Mouse (Mus musculus) forebrain, embryonic 15.5 days (tissue): Measurements from ENCODE around the gene Cdh23. TPM values are rescaled to one million over a fixed set of nuclear protein-coding genes. Genes with fewer than 3 reads are reported as not detected.

Source experiments
- ATAC-seq: fragments of 200-750 bp; cut with Nextera tagmentation; replicated peaks from 2 replicates; pipeline ENCODE4 v1.8.0; 2017; ENCODE audit warnings: mild to moderate bottlenecking, moderate TSS enrichment, moderate library complexity
- H3K27ac ChIP-seq: fragments of 300-500 bp; sonication (generic); replicated peaks from 2 replicates; pipeline ENCODE4 v1.5.1; 2015; ENCODE audit warnings: mild to moderate bottlenecking, inconsistent platforms
- H3K27me3 ChIP-seq: fragments of 300-500 bp; sonication (generic); 2 replicates; pipeline ENCODE4 v1.6.1; 2015; ENCODE audit warnings: inconsistent platforms
- H3K36me3 ChIP-seq: fragments of 300-500 bp; sonication (generic); 2 replicates; pipeline ENCODE4 v1.6.1; 2015; ENCODE audit warnings: mild to moderate bottlenecking, inconsistent platforms
- H3K4me1 ChIP-seq: fragments of 300-500 bp; sonication (generic); 2 replicates; pipeline ENCODE4 v1.6.1; 2015; ENCODE audit warnings: inconsistent platforms
- H3K4me2 ChIP-seq: fragments of 300-500 bp; sonication (generic); replicated peaks from 2 replicates; pipeline ENCODE4 v1.6.1; 2015; ENCODE audit warnings: mild to moderate bottlenecking, inconsistent platforms
- H3K4me3 ChIP-seq: fragments of 300-500 bp; sonication (generic); 2 replicates; pipeline ENCODE4 v1.5.1; 2015; ENCODE audit warnings: mild to moderate bottlenecking, inconsistent platforms
- H3K9ac ChIP-seq: fragments of 300-500 bp; sonication (generic); replicated peaks from 2 replicates; pipeline ENCODE4 v1.6.1; 2015; ENCODE audit warnings: mild to moderate bottlenecking, inconsistent platforms
- H3K9me3 ChIP-seq: fragments of 300-500 bp; sonication (generic); 2 replicates; pipeline ENCODE4 v1.6.1; 2016; ENCODE audit warnings: inconsistent platforms
- WGBS: fragments of 180-500 bp; shearing (Covaris S2); methylation state at CpG from one replicate; pipeline ENCODE4 v1.1.7; 2015; ENCODE audit warnings: mixed read lengths; 5-methylcytosine and 5-hydroxymethylcytosine counted together
- polyA plus RNA-seq: library from polyadenylated mRNA; unstranded; fragments of >200 nt; fragmentation: Nextera tagmentation; extraction: Ambion mirVana; gene quantifications from 2 replicates; pipeline ENCODE4 v1.2.1, GENCODE M21; 2015

The Cdh23 gene
- polyA plus RNA-seq, 1 experiment from 2014 or later = 1.2 TPM

DNA sequence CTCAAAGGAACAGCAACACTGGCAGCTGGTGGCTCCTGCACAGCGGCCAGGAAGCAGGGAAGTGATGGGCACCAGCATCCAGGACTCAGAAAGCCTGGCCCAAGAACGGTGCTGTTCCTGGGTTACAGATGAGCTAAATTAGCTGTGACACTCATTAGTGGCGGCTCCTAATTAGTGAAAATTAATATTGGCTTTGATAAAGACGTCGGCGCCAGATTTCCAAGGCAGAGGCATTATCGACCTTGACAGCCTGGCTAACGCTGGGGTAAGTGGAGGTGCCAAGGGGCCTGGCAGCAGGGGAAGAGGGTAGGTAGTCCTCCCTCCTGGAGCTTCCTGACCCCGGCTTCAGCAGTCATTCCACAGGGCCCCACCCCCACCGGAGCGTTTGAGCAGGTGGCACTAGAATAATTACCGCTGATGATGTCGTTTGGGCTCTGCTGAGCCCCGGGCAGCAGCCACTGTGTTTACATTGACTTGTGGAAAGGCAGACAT lies 72.0 kb downstream of the Cdh23 start:
- Histone ChIP-seq H3K4me2 (0 out of 2 replicates have a peak overlapping the region, but pooled peaks have one; percentile 8), H3K27me3 (no peaks in the 10 kb centered on the region), H3K4me3 (no peak overlapping the region), H3K4me1 (peaks cover 18% of the 10 kb centered on the region), H3K27ac (peak overlapping the region; percentile 40), H3K9me3 (0 out of 2 replicates have a peak, but pooled peaks cover under 1% of the 10 kb centered on the region), H3K36me3 (no peaks in the 10 kb centered on the region), H3K9ac (0 out of 2 replicates have a peak overlapping the region, but pooled peaks have one; percentile 15)
- 16% methylated on average over 14 of the region's 14 CpGs for WGBS
- ATAC-seq = peak; percentile 84

DNA sequence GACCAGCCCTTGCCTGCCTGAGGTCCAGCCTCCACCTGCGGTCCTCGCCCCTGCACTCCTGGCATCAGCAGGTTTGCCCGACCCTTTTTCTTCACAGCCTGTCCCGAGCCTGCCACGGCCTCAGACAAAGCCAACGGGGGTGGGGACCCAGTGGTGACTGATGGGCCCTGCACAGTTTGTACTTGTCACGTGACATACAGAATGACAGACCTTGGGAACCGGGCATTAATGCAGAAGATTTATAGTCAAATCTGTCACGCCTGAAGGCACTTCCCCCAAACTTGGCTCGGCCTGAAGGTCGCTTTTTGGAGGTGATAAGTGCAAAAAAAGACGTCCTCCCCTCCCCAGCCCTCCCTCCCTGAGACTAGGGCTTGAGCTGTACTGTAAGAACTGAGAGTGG lies 73.5 kb downstream of the Cdh23 start:
- no peaks in the 10 kb centered on the region for H3K27me3 ChIP-seq
- H3K9ac ChIP-seq = no peak overlapping the region
- H3K4me3 ChIP-seq = no peak overlapping the region
- no peak overlapping the region for H3K4me2 ChIP-seq
- H3K4me1 ChIP-seq = peaks cover 18% of the 10 kb centered on the region
- H3K9me3 ChIP-seq = no peaks in the 10 kb centered on the region
- H3K27ac ChIP-seq = no peak overlapping the region
- ATAC-seq = no peak
- H3K36me3 ChIP-seq = no peaks in the 10 kb centered on the region
- 77% methylated on average over 12 of the region's 12 CpGs for WGBS

DNA sequence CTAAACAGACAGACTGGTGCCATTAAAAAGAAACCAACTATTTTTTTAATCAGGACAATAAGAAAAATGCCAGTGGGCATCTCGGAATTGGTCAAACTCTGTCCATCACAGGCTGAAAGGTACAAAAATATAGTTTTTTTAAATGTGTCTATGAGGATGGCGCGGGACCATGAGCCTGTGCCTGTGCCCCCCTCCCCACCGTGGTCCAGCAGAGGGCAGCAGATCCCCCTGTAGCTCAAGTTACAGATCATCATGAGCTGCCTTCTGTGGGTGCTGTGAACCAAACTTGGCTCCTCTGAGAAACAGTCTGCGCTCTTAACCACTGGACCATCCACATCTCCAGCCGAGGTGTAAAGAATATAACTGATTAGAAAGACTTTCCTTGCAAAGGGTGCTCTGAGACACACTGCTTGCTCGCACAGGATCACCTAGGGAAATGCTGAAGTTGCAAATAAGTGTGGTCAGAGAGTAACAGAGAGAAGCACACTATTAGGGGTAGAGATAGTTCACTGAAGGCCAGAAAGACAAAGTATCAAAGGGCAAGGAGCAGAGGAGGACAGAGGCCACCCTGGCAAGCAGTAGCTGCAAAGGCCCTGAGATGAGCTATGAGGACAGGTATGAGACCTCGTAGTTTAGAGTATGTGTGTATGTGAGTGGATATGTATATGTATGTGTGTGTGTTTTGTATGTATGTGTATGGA lies 74.7 kb downstream of the Cdh23 start:
- ATAC-seq = no peak
- Histone ChIP-seq H3K9ac (no peak overlapping the region), H3K27me3 (no peaks in the 10 kb centered on the region), H3K27ac (no peak overlapping the region), H3K36me3 (no peaks in the 10 kb centered on the region), H3K4me3 (no peak overlapping the region), H3K4me1 (peaks cover 18% of the 10 kb centered on the region), H3K4me2 (no peak overlapping the region), H3K9me3 (no peaks in the 10 kb centered on the region)
- 91% methylated on average over 8 of the region's 8 CpGs for WGBS

DNA sequence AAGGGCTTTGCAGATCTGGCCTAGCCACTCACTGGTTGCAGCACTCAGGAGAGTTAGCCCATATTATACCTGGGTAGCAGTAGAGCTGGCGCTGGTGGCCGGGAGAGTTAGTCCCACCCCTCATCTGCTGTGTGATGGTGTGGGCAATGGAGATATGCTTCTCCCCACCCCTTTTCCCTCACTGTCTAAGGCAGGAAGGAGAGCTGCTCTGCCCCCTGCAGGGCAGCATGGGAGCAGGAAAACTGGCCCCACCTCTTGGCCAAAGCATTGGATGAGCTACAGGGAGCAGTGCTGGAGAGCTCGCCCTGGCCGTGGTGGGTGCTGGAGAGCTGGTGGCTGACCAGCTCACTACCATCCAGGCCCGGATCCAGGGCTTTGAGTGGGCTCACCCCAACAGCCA lies 80.4 kb downstream of the Cdh23 start:
- no peaks in the 10 kb centered on the region for H3K9me3 ChIP-seq
- no peak overlapping the region for H3K27ac ChIP-seq
- H3K36me3 ChIP-seq = no peaks in the 10 kb centered on the region
- H3K4me3 ChIP-seq = no peak overlapping the region
- no peaks in the 10 kb centered on the region for H3K27me3 ChIP-seq
- ATAC-seq = no peak
- H3K4me2 ChIP-seq = no peak overlapping the region
- 67% methylated on average over 5 of the region's 5 CpGs for WGBS
- H3K9ac ChIP-seq = no peak overlapping the region
- H3K4me1 ChIP-seq = no peaks in the 10 kb centered on the region

DNA sequence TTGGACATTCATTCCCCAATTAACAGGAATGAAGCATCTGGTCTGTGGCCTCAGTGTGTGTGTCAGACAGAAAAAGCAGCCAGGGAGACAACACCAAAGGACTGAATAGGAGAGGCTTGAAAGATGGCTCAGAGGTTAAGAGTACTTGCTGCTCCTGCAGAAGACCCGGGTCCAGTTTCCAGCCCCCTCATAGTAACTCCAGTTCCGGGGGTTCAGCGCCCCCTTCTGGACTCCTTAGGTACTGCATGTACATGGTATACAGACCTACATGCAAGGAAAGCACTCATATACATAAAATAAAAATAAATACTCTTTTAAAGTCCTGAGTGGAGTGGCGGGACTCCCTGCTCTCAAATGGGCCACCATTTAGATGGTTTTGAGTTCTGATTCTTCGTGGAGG lies 83.4 kb downstream of the Cdh23 start:
- no peaks in the 10 kb centered on the region for H3K9me3 ChIP-seq
- no peak overlapping the region for H3K27ac ChIP-seq
- 32% methylated on average over 5 of the region's 5 CpGs for WGBS
- no peak overlapping the region for H3K9ac ChIP-seq
- no peaks in the 10 kb centered on the region for H3K27me3 ChIP-seq
- H3K36me3 ChIP-seq = no peaks in the 10 kb centered on the region
- H3K4me1 ChIP-seq = no peaks in the 10 kb centered on the region
- no peak overlapping the region for H3K4me2 ChIP-seq
- no peak for ATAC-seq
- H3K4me3 ChIP-seq = no peak overlapping the region

DNA sequence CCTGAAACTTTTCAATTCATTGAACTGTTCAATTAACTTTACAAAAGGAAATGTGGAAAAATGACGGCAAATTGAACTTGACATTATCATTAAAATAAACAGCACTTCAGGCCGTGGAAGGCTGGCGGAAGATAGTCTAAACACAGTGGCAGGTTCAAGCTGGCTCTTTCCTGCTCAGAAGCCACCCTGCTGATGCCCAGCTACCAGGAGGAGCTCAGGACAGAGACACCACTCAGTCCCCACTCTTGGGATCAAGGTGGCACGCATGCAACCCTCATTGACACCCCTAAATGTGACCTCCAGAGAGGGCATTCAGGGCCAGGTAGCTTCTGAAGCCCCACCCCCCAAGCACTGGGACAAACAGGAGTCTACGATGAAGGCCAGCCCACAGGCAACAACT lies 89.1 kb downstream of the Cdh23 start:
- WGBS = 66% methylated on average over 5 of the region's 5 CpGs

DNA sequence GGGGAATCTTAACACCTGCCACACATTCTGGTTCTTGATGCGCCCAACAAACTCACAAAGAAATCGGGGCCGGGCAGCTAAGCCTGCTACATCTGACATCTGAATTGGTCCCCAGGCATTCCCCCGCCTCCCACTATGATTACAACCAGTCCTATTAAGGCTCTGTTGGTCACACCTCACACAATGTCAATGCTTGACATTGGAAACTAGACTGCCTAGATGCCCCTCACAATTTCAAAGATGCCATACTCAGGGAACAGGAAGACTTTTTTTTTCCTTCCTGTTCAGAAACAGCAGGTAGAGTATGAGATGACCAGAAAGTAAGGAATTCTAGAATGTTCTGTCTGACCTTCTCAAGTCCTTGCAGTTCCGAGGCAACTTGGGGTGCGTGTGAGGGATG lies 89.6 kb downstream of the Cdh23 start:
- Histone ChIP-seq H3K4me3 (no peak overlapping the region), H3K9me3 (no peaks in the 10 kb centered on the region), H3K4me2 (no peak overlapping the region), H3K4me1 (no peaks in the 10 kb centered on the region), H3K27ac (no peak overlapping the region), H3K36me3 (no peaks in the 10 kb centered on the region), H3K9ac (no peak overlapping the region), H3K27me3 (no peaks in the 10 kb centered on the region)
- 83% methylated on average over 6 of the region's 6 CpGs for WGBS
- no peak for ATAC-seq

More for the DNA sequence above, 89.1 kb downstream of the Cdh23 start:
- Histone ChIP-seq H3K27ac (no peak overlapping the region), H3K36me3 (no peaks in the 10 kb centered on the region), H3K4me1 (no peaks in the 10 kb centered on the region), H3K27me3 (no peaks in the 10 kb centered on the region), H3K9ac (no peak overlapping the region), H3K4me3 (no peak overlapping the region), H3K4me2 (no peak overlapping the region), H3K9me3 (no peaks in the 10 kb centered on the region)
- no peak for ATAC-seq

DNA sequence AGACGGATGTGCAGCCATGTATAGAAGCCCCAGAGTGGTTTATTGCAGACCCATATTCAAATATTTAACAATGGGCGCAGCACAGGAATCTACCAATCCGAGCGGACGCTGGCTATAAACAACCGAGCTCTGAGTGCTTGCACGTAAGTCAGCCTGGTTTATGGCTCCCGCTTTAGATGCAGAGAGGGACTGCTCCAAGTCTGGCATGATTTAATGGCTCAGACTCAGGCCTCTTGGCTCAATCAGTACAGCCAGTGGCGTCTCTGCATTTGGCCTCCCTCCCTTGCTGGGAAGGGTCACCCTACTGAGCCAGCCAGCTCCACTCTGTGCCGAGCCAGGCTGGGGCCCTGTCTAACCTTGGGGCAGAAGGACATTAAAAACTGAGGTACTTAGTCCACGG lies 94.1 kb downstream of the Cdh23 start:
- WGBS = 87% methylated on average over 11 of the region's 11 CpGs
- Histone ChIP-seq H3K4me1 (no peaks in the 10 kb centered on the region), H3K9me3 (no peaks in the 10 kb centered on the region), H3K4me2 (no peak overlapping the region), H3K27ac (no peak overlapping the region), H3K36me3 (no peaks in the 10 kb centered on the region), H3K27me3 (no peaks in the 10 kb centered on the region), H3K9ac (no peak overlapping the region), H3K4me3 (no peak overlapping the region)
- no peak for ATAC-seq

DNA sequence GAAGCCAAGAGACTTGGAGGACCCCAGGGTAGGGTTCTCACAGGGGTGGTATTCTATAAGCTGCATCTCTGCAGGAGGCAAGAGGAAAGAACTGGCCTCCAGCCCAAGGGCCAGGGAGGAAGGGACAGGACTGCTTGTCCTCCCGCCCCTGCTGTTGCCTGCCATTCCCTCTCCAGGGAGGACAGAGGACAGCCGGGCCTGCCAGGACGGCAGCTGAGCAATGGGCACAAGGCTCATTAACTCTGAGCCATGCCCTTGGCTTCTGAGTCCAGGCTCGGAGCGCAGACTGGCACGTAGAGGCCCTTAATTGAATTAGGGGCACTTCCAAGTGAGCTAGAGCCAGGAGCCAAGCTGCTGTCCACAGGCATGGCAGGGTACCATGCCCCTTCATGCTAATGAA lies 101.1 kb downstream of the Cdh23 start:
- WGBS = 44% methylated on average over 6 of the region's 6 CpGs
- H3K27ac ChIP-seq = no peak overlapping the region
- peak; percentile 24; the same call in 1 of the 2 replicates for ATAC-seq
- peaks cover 18% of the 10 kb centered on the region for H3K4me1 ChIP-seq
- H3K9ac ChIP-seq = no peak overlapping the region
- no peak overlapping the region for H3K4me2 ChIP-seq
- no peaks in the 10 kb centered on the region for H3K9me3 ChIP-seq
- 0 out of 2 replicates have a peak, but pooled peaks cover 3% of the 10 kb centered on the region for H3K27me3 ChIP-seq
- H3K4me3 ChIP-seq = no peak overlapping the region
- no peaks in the 10 kb centered on the region for H3K36me3 ChIP-seq

DNA sequence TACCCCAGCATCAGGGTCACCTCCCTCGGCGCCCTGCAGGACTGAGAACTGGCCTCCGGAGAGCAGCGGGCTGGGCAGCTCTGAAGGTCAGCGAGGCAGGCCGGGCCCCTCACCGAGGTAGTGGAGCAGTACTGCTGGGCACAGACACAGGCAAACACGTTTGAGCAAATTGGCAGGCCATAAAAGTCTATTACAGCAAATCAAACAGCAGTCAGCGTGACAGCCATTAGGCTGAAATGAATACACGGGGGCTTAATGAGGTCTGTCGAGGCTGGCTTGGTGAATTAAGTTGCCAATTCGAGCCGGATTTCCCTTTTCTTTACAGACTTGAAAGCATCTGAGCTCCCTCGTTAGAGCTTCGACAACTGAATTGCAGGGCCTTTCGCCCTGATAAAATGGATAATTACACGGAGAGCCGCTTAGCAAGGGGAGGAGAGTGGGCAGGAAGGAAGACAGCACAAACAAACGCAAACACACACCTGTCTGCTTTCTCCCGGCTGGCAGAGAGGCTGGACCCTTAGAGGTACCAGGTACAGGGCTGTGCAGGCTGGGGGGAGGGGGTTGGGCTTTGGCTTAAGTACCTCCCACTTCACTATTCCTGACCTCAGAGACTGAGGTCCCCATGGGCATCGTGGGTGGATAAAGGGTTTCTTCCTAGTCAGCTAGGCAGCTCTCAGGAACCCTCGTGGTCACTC lies 103.3 kb downstream of the Cdh23 start:
- WGBS = 2% methylated on average over 22 of the region's 22 CpGs
- Histone ChIP-seq H3K9me3 (no peaks in the 10 kb centered on the region), H3K27ac (peak overlapping the region; percentile 69), H3K4me3 (no peak overlapping the region), H3K36me3 (no peaks in the 10 kb centered on the region), H3K4me2 (0 out of 2 replicates have a peak overlapping the region, but pooled peaks have one; percentile 15), H3K27me3 (peaks cover 9% of the 10 kb centered on the region; the same call in 1 of the 2 replicates), H3K4me1 (peaks cover 18% of the 10 kb centered on the region), H3K9ac (no peak overlapping the region)
- peak; percentile 79 for ATAC-seq

DNA sequence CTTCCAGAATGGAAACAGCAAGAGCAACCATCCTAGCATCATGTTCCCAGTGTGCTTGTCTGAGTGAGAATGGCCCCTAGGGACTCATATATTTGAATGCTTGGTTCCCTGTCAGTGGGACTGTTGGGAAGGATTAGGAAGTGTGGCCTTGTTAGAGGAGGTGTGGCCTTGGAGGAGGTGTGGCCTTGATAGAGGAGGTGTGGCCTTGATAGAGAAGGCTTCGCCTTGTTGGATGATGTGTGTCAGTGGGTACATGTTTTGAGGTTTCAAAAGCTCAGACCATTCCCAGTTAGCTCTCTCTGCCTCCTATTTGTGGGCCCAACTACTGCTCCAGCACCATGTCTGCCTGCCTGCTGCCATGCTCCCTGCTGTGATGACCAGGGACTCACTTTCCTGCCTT lies 105.0 kb downstream of the Cdh23 start:
- H3K9me3 ChIP-seq = no peaks in the 10 kb centered on the region
- H3K36me3 ChIP-seq = no peaks in the 10 kb centered on the region
- H3K4me2 ChIP-seq = no peak overlapping the region
- 88% methylated on average over 1 of the region's 1 CpGs for WGBS
- H3K27ac ChIP-seq = no peak overlapping the region
- H3K4me1 ChIP-seq = peaks cover 18% of the 10 kb centered on the region
- H3K27me3 ChIP-seq = peaks cover 13% of the 10 kb centered on the region; the same call in 1 of the 2 replicates
- ATAC-seq = no peak
- H3K4me3 ChIP-seq = no peak overlapping the region
- H3K9ac ChIP-seq = no peak overlapping the region

DNA sequence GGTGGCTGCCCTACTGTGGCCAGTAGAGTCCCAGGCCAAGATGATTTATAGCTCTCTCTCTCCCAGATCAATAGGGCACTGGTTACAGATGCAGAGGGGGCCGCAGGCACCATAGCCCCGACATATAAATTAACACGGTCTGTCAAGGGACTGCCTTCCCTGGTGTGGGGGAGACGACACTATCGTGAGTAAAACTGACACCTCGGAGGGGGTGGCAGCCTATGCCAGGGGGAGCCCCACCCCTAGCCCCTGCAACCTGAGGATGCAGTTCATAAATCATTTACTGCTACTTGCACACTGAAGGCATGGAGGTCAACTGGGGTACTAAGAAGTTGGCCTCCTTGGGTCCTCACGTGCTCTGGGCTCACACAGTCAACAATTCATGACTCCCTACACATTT lies 106.0 kb downstream of the Cdh23 start:
- H3K27me3 ChIP-seq = peaks cover 14% of the 10 kb centered on the region; the same call in 1 of the 2 replicates
- no peaks in the 10 kb centered on the region for H3K9me3 ChIP-seq
- ATAC-seq = no peak
- no peak overlapping the region for H3K4me3 ChIP-seq
- WGBS = 87% methylated on average over 7 of the region's 7 CpGs
- no peaks in the 10 kb centered on the region for H3K36me3 ChIP-seq
- H3K9ac ChIP-seq = no peak overlapping the region
- peaks cover 26% of the 10 kb centered on the region for H3K4me1 ChIP-seq
- H3K27ac ChIP-seq = no peak overlapping the region
- no peak overlapping the region for H3K4me2 ChIP-seq
